Mouse (Mus musculus) Patski (cell line): Measurements from ENCODE around the gene Adgrg1. TPM values are rescaled to one million over a fixed set of nuclear protein-coding genes. Genes with fewer than 3 reads are reported as not detected.
A peak's percentile ranks its signal among the peaks of the same experiment; 100 is the strongest.

Source experiments
- ATAC-seq: fragments of 100-300 bp; one replicate; pipeline ENCODE4 v1.8.0; 2021
- CTCF ChIA-PET: fragments of 350-600 bp; sonication (Branson Sonifier 250); formaldehyde crosslinking; loops from one replicate; lab custom pipeline; 2022; ENCODE audit warnings: inconsistent platforms; lab: Charles Lee
- POLR2A ChIA-PET: fragments of 350-600 bp; sonication (Branson Sonifier 250); formaldehyde crosslinking; loops from one replicate; lab custom pipeline; 2022; ENCODE audit warnings: antibody characterized with exemption, inconsistent platforms; lab: Charles Lee
- DNase-seq: peaks from one replicate; pipeline ENCODE4 v3.0.0-alpha.2; 2011; ENCODE audit warnings: low read depth, low spot score
- H3K27me3 ChIP-seq: fragments of 371-371 bp; one replicate; pipeline ENCODE4 v1.5.1; 2021
- CTCF ChIP-seq: fragments of 100-300 bp; IDR thresholded peaks from one replicate; pipeline ENCODE4 v1.5.1; 2021
- in situ Hi-C: fragments of 300-500 bp; cut with MboI; formaldehyde crosslinking; loops from 3 replicates; pipeline ENCODE4 v1.11.1; 2018; ENCODE audit warnings: low pct_unique_long_range_greater_than_20kb, mixed read lengths
- polyA plus RNA-seq: library from polyadenylated mRNA; unstranded; gene quantifications from one replicate; pipeline ENCODE4 v1.2.3, GENCODE M21; 2021

Gene Adgrg1
- polyA plus RNA-seq, 1 experiment from 2014 or later = 294 TPM

- DNase-seq = no peak
- ChIA-PET CTCF (interaction anchor here (1.4 to 6.0 kb wide), 3 partner anchors 16 to 69 kb away, joined by 4 to 87 read pairs (median 9); no protein-coding TSS in a partner anchor), POLR2A (interaction anchor here (6.0 kb wide), 1 partner anchor 15 kb away, joined by 46 read pairs; no protein-coding TSS in a partner anchor)
- no peak for ATAC-seq
- no peak for TF ChIP-seq CTCF
- H3K27me3 ChIP-seq = no peaks in the 10 kb centered on the region
- in situ Hi-C loops = loop anchor here (5.0 kb wide), 1 partner anchor 53 kb away; no protein-coding TSS in a partner anchor
These were observed 25.4 kb downstream of the Adgrg1 start for GRCm38 (mm10) chr8:94999956-95000355.

- in situ Hi-C loops = loop anchor here (5.0 kb wide), 1 partner anchor 53 kb away; no protein-coding TSS in a partner anchor
- POLR2A ChIA-PET = interaction anchor here (0.8 to 6.0 kb wide), 3 partner anchors 15 to 194 kb away, joined by 3 to 46 read pairs (median 8); no protein-coding TSS in a partner anchor
- ATAC-seq = no peak
- CTCF ChIA-PET = interaction anchor here (1.4 to 6.0 kb wide), 6 partner anchors 11 to 70 kb away, joined by 4 to 87 read pairs (median 6); no protein-coding TSS in a partner anchor
- no peaks in the 10 kb centered on the region for H3K27me3 ChIP-seq
- DNase-seq = no peak
- no peak for TF ChIP-seq CTCF
These were observed 26.1 kb downstream of the Adgrg1 start for GRCm38 (mm10) chr8:95000684-95001083.

DNA sequence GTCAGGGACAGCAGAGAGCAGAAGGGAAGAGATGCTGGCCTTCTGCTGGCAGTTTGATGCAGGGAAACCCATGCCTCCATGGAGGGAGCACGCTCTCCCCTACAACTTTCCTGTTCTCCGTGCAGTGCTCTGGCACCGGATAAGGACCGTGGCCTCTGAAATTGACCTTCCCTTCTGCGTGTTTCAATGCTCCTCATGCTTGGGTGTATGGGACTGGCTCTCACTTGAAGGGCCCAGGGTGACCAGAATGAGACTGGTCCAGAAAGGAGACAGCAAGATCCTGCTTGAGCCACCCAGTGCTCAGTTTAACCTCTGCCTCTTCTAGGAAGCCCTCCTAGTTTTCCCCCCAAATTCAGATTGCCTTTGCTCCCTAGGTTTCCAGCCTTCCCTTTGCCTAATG, 26.6 kb downstream of the Adgrg1 start:
- no peaks in the 10 kb centered on the region for H3K27me3 ChIP-seq
- in situ Hi-C loops = loop anchor here (5.0 kb wide), 1 partner anchor 54 kb away; no protein-coding TSS in a partner anchor

DNA sequence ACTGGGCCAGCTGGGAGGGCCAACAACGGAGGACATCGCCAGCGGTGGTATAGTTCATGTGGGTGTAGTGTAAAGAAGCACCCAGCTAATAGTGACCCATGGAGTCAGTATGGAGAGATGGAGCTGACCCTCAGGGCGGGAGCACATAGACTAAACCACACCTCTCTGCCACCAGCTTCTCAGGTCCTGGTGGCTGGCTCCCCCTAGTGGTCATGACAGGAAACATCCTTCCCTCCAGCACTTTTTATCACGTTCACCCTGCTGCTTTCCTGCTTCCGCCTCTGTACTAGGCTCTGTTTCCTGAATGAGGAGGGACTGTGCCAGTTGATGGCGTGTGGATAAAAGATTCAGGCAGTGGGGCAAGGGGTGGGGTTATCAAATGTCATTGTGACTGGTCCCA, 27.1 kb downstream of the Adgrg1 start:
- DNase-seq (no peak), ATAC-seq (peak; percentile 36)
- no peaks in the 10 kb centered on the region for H3K27me3 ChIP-seq
- POLR2A ChIA-PET = interaction anchor here (0.9 to 6.0 kb wide), 2 partner anchors 17 to 193 kb away, joined by 8 to 46 read pairs; no protein-coding TSS in a partner anchor
- in situ Hi-C loops = loop anchor here (5.0 kb wide), 1 partner anchor 54 kb away; no protein-coding TSS in a partner anchor
- TF ChIP-seq CTCF = no peak
- CTCF ChIA-PET = interaction anchor here (0.9 to 6.0 kb wide), 8 partner anchors 9 to 51 kb away, joined by 3 to 87 read pairs (median 6); partner anchors contain the start of gene Adgrg3

More for the DNA sequence above, 26.6 kb downstream of the Adgrg1 start:
- ChIA-PET CTCF (interaction anchor here (0.9 to 6.0 kb wide), 9 partner anchors 8 to 70 kb away, joined by 3 to 87 read pairs (median 4); partner anchors contain the start of gene Adgrg3), POLR2A (interaction anchor here (0.8 to 6.0 kb wide), 3 partner anchors 15 to 193 kb away, joined by 3 to 46 read pairs (median 8); no protein-coding TSS in a partner anchor)
- no peak for ATAC-seq
- no peak for TF ChIP-seq CTCF
- DNase-seq = no peak

GRCm38 (mm10) chr8:95002089-95002655, 27.6 kb downstream of the Adgrg1 start:
- POLR2A ChIA-PET = interaction anchor here (6.0 kb wide), 1 partner anchor 18 kb away, joined by 46 read pairs; no protein-coding TSS in a partner anchor
- no peak for DNase-seq
- TF ChIP-seq CTCF = no peak
- in situ Hi-C loops = loop anchor here (5.0 kb wide), 1 partner anchor 55 kb away; no protein-coding TSS in a partner anchor
- no peaks in the 10 kb centered on the region for H3K27me3 ChIP-seq
- CTCF ChIA-PET = interaction anchor here (0.9 to 6.0 kb wide), 6 partner anchors 8 to 51 kb away, joined by 3 to 87 read pairs (median 8); partner anchors contain the start of gene Adgrg3
- no peak for ATAC-seq

DNA sequence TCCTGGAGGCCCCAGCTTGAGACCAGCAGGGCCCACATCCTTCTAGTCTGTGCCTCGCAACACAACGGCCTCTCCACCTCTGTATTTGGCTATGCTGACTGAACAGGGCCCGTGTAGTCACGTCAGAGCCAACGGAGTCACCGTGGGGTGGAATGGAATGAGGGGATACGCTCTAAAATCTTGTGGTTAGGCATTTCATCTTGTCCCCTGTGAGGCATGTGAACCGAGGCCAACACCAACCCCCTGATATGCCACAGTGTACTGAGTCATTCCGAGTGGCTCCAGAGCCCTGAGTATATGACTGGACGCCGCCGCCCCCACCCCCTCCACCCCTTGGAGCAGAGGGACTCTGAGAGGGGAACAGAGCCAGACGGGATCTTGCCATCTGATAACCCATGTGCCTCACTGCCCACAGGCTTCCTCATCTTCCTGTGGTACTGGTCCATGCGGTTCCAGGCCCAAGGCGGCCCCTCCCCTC, 37.9 kb downstream of the Adgrg1 start:
- CTCF ChIA-PET = no interaction called here
- ATAC-seq = peak; percentile 81
- peak; percentile 85 for DNase-seq
- H3K27me3 ChIP-seq = no peaks in the 10 kb centered on the region
- in situ Hi-C loops = no loop called here
- POLR2A ChIA-PET = no interaction called here
- TF ChIP-seq CTCF = no peak

DNA sequence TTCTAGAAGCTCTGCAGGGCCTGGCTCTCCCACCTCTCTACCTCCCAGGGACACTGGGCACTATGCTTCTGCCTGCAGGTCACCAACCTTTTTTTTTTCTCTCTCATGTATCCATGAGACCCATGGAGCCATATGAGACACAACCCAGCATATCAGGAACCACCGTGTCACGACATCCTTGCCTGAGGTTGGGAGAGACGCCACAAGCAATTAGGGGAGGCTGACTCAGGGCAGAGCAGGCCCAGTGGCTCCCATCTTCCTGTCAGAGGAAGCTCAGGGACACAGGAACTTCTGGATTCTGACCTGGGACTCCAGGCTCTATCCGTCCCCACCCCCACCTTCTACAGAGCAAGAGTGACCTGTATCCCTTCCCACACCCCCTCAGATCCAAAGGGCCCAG, 41.3 kb downstream of the Adgrg1 start:
- ChIA-PET CTCF (interaction anchor here (1.1 to 1.6 kb wide), 2 partner anchors 9 to 61 kb away, joined by 3 to 4 read pairs; no protein-coding TSS in a partner anchor), POLR2A (interaction anchor here (0.5 to 1.1 kb wide), 2 partner anchors 15 to 39 kb away, joined by 3 to 5 read pairs; partner anchors contain the start of gene Drc7)
- ATAC-seq = no peak

GRCm38 (mm10) chr8:95016684-95017083, 42.1 kb downstream of the Adgrg1 start:
- no peaks in the 10 kb centered on the region for H3K27me3 ChIP-seq
- ChIA-PET POLR2A (interaction anchor here (1.1 kb wide), 1 partner anchor 38 kb away, joined by 5 read pairs; the partner anchor contains the start of gene Drc7), CTCF (interaction anchor here (1.4 kb wide), 1 partner anchor 15 kb away, joined by 3 read pairs; no protein-coding TSS in a partner anchor)
- no peak for DNase-seq
- in situ Hi-C loops = no loop called here
- TF ChIP-seq CTCF = no peak
- ATAC-seq = no peak

More for the DNA sequence above, 41.3 kb downstream of the Adgrg1 start:
- in situ Hi-C loops = no loop called here
- no peak for DNase-seq
- TF ChIP-seq CTCF = no peak
- no peaks in the 10 kb centered on the region for H3K27me3 ChIP-seq

- no peak for TF ChIP-seq CTCF
- CTCF ChIA-PET = interaction anchor here (1.4 kb wide), 1 partner anchor 16 kb away, joined by 3 read pairs; no protein-coding TSS in a partner anchor
- ATAC-seq (no peak), DNase-seq (no peak)
- POLR2A ChIA-PET = no interaction called here
- in situ Hi-C loops = no loop called here
- H3K27me3 ChIP-seq = no peaks in the 10 kb centered on the region
These were observed 42.9 kb downstream of the Adgrg1 start, which contains the start of gene Adgrg3 for GRCm38 (mm10) chr8:95017451-95017850. Gene Adgrg3 (plus strand): TSS chr8:95017692.
